11 mouse cellular contexts compared by ENCODE assay signal in genomic region chr2:118160547-118160946, GRCm38 (mm10). TPM values are rescaled to one million over a fixed set of nuclear protein-coding genes. Genes with fewer than 3 reads are reported as not detected.
DNase-seq lines count a peak whose midpoint lies in the region; ATAC-seq lines count a peak whose summit lies in the region.
"Had no signal": no experiment of that assay in that cellular context is flagged by ENCODE, and none has a peak within 500 bp of the region (broad histone marks: within the 10 kb centered on the region; RNA-seq: fewer than 3 reads in every experiment).

No protein-coding gene starts in this region.

- H3K27ac ChIP-seq in kidney, embryonic 14.5 days (ENCODE audit: low read depth, low read length) = peak overlapping the region; percentile 18; the same call in 1 of the 2 replicates
- H3K27ac ChIP-seq in forebrain, embryonic 14.5 days (ENCODE audit: low read depth, low read length) = no peak overlapping the region
- peak overlapping the region; percentile 42; the same call in 1 of the 2 replicates for H3K27ac ChIP-seq in midbrain, embryonic 11.5 days (ENCODE audit: low read depth, low read length)
- H3K27ac ChIP-seq: neural tube, embryonic 13.5 days had no signal

- H3K4me2 ChIP-seq in kidney, embryonic 14.5 days (replicated peaks; ENCODE audit: low read depth, low read length) = no peak overlapping the region
- H3K4me2 ChIP-seq in forebrain, embryonic 14.5 days (ENCODE audit: low read length) = no peak overlapping the region
- peak overlapping the region; percentile 6; the same call in 1 of the 2 replicates for H3K4me2 ChIP-seq in midbrain, embryonic 11.5 days
- H3K4me2 ChIP-seq: neural tube, embryonic 13.5 days had no signal

- DNase-seq in kidney, adult 8-10 months = no peak
- peak; percentile 75 for DNase-seq in embryo, embryonic 11 days
- DNase-seq in forebrain, embryonic 14.5 days (ENCODE audit: low spot score) = peak; percentile 73
- peak; percentile 88 for DNase-seq in midbrain, embryonic 11.5 days (ENCODE audit: low spot score, missing footprints)
- DNase-seq in spleen, adult 18-20 months = no peak
- no peak for DNase-seq in spleen, adult 12 weeks (ENCODE audit: low spot score)
- DNase-seq in layer of hippocampus, postnatal 25 days (ENCODE audit: extremely low spot score in 1 of 2, low spot score in 1 of 2) = no peak
- DNase-seq: kidney, adult 18-20 months; thymus, postnatal 25 days had no signal

- no peaks in the 10 kb centered on the region for H3K27me3 ChIP-seq in kidney, embryonic 14.5 days (ENCODE audit: control insufficient read depth, insufficient read depth, low read length)
- no peaks in the 10 kb centered on the region for H3K27me3 ChIP-seq in forebrain, embryonic 14.5 days (replicated peaks; ENCODE audit: control insufficient read depth, insufficient read depth, low read length)
- no peaks in the 10 kb centered on the region for H3K27me3 ChIP-seq in midbrain, embryonic 11.5 days (ENCODE audit: control insufficient read depth, insufficient read depth, low read length)
- H3K27me3 ChIP-seq: neural tube, embryonic 13.5 days had no signal

- H3K4me3 ChIP-seq in kidney, embryonic 14.5 days (ENCODE audit: low read length) = no peak overlapping the region
- no peak overlapping the region for H3K4me3 ChIP-seq in forebrain, embryonic 14.5 days (ENCODE audit: low read depth, low read length)
- no peak overlapping the region for H3K4me3 ChIP-seq in midbrain, embryonic 11.5 days (ENCODE audit: low read depth, low read length)
- H3K4me3 ChIP-seq: neural tube, embryonic 13.5 days had no signal

- H3K36me3 ChIP-seq in kidney, embryonic 14.5 days (ENCODE audit: control insufficient read depth, insufficient read depth, low read length) = no peaks in the 10 kb centered on the region
- H3K36me3 ChIP-seq in forebrain, embryonic 14.5 days (ENCODE audit: control insufficient read depth, insufficient read depth, low read length) = no peaks in the 10 kb centered on the region
- H3K36me3 ChIP-seq in midbrain, embryonic 11.5 days (ENCODE audit: control insufficient read depth, insufficient read depth, low read length) = no peaks in the 10 kb centered on the region
- H3K36me3 ChIP-seq: neural tube, embryonic 13.5 days had no signal

- H3K9me3 ChIP-seq in kidney, embryonic 14.5 days (ENCODE audit: control insufficient read depth, low read length) = no peaks in the 10 kb centered on the region
- no peaks in the 10 kb centered on the region for H3K9me3 ChIP-seq in forebrain, embryonic 14.5 days (replicated peaks; ENCODE audit: control insufficient read depth, low read length)
- H3K9me3 ChIP-seq in midbrain, embryonic 11.5 days (ENCODE audit: control insufficient read depth, low read length) = no peaks in the 10 kb centered on the region
- H3K9me3 ChIP-seq: neural tube, embryonic 13.5 days had no signal

- 22% methylated on average over 6 of the region's 6 CpGs for WGBS in kidney, embryonic 14.5 days
- 4% methylated on average over 6 of the region's 6 CpGs for WGBS in forebrain, embryonic 14.5 days
- 13% methylated on average over 6 of the region's 6 CpGs for WGBS in midbrain, embryonic 11.5 days

- ATAC-seq in kidney, embryonic 14.5 days (ENCODE audit: low FRiP score, low TSS enrichment) = peak; percentile 56; the same call in 1 of the 2 replicates
- ATAC-seq in forebrain, embryonic 14.5 days = peak; percentile 81
- ATAC-seq in midbrain, embryonic 11.5 days (ENCODE audit: low FRiP score) = peak; percentile 93

- peaks cover 12% of the 10 kb centered on the region; the same call in 1 of the 2 replicates for H3K4me1 ChIP-seq in kidney, embryonic 14.5 days (ENCODE audit: control insufficient read depth, insufficient read depth, low read length)
- peaks cover 15% of the 10 kb centered on the region; the same call in 1 of the 2 replicates for H3K4me1 ChIP-seq in forebrain, embryonic 14.5 days (ENCODE audit: control insufficient read depth, insufficient read depth, low read length)
- H3K4me1 ChIP-seq in midbrain, embryonic 11.5 days (ENCODE audit: control insufficient read depth, insufficient read depth, low read length) = peaks cover 23% of the 10 kb centered on the region

- H3K9ac ChIP-seq in kidney, embryonic 14.5 days (ENCODE audit: low read depth, low read length) = no peak overlapping the region
- peak overlapping the region; percentile 29; the same call in 1 of the 2 replicates for H3K9ac ChIP-seq in forebrain, embryonic 14.5 days (ENCODE audit: low read length)
- no peak overlapping the region for H3K9ac ChIP-seq in midbrain, embryonic 11.5 days (ENCODE audit: low read length)
- H3K9ac ChIP-seq: neural tube, embryonic 13.5 days had no signal

RNA-seq across cellular contexts. Expression of gene Thbs1, which starts 48.9 kb away (rescaled TPM):
- 10.3 and 23.8 TPM in 2 replicates for polyA plus RNA-seq in kidney, embryonic 14.5 days (2014; fragmentation: Nextera tagmentation; extraction: Ambion mirVana)
- polyA plus RNA-seq in forebrain, embryonic 14.5 days (2014; fragmentation: Nextera tagmentation; extraction: Ambion mirVana) = 5.8 and 8.3 TPM in 2 replicates
- polyA plus RNA-seq in midbrain, embryonic 11.5 days (2014; fragmentation: Nextera tagmentation; extraction: Ambion mirVana) = 37.4 and 42.0 TPM in 2 replicates
- total RNA-seq in layer of hippocampus, postnatal 25 days (2021) = 1 to 10 TPM; 2.2 to 2.7 TPM

Comparison
In these comparisons a context has a peak if more than half of its experiments do, and no peak if none do; other contexts are left out.
1. DNase-seq: peak in embryo, embryonic 11 days (single experiment), forebrain, embryonic 14.5 days (single experiment) and midbrain, embryonic 11.5 days (single experiment); none in kidney, adult 8-10 months (0 of 2), spleen, adult 18-20 months (0 of 2), spleen, adult 12 weeks (single experiment) and layer of hippocampus, postnatal 25 days (0 of 2).
2. Peak in every context shown above with its lines, with median percentiles within 50 percentile points of each other: ATAC-seq.